Mouse (Mus musculus) regulatory T cell (primary cell): ENCODE measurements around the gene Mgat3.

Experiments
- in situ Hi-C: fragments of 300-600 bp; cut with MboI, MseI; formaldehyde crosslinking; loops from one replicate; pipeline ENCODE4 v1.15.1; 2025; ENCODE audit warnings: high pct_unique_total_duplicates

Mgat3 gene

DNA sequence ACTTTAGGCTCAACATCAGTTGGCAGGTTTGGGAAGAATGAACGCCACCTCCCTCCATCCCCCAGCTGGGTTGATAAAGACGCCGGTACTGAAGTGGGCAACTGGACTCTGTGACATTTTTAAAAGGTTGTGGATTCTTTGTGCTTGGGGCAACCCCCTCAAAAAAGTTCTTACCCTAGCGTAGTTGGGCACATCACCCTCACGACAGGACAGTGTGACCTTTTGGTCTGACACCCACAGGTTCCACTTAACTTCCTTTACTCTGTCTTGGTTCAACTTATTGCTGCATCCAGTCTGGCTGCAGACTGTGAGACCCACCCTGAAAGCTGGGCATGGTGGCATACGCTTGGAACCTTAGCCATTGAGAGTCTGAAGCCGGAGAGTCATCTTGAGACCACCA is 50.2 kb downstream of the Mgat3 start:
- in situ Hi-C loops = loop anchor here (5.0 kb wide), 1 partner anchor 106 kb away; no protein-coding TSS in a partner anchor

DNA sequence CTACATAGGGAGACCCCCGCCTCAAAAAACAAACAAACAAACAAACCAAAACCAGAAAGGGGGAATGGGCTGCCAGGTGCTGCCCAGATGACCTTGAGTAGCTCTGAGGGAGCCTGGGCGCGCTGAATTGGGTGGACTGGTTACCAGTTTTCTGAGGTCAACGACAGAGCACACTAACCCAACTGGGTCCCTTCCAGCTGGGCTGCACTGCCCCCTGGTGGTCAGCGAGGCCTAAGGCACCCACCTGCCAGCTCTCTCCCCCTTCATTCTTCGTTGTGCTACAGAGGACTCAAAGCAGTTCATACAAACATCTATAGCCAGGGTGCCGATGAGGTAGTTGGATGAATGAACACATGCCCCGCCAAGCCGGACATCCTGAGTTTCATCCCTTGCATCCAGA is 51.7 kb downstream of the Mgat3 start:
- in situ Hi-C loops = loop anchor here (5.0 kb wide), 1 partner anchor 37 kb away; the partner anchor contains the start of gene Rps19bp1

DNA sequence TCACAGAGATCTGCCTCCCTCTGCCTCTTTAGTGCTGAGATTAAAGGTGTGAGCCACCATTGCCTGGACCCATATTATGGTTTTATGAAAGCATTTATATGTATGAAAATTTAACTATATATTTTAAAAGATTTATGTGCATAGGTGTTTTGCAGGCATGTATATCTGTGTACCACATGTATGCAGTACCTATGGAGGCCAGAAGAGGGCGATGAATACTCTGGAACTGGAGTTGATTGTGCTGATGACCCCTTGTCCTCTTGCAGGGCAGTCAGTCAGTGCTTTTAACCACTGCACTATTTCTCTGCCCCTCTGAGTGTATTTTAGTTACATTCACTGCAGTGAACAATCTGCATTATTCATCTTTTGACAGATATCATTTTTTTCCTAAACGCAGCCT is 52.3 kb downstream of the Mgat3 start:
- in situ Hi-C loops = loop anchor here (5.0 kb wide), 1 partner anchor 37 kb away; the partner anchor contains the start of gene Rps19bp1

- in situ Hi-C loops = loop anchor here (5.0 kb wide), 1 partner anchor 34 kb away; the partner anchor contains the start of gene Rps19bp1
Observed at GRCm38 (mm10) chr15:80228071-80228800, 54.7 kb downstream of the Mgat3 start.

DNA sequence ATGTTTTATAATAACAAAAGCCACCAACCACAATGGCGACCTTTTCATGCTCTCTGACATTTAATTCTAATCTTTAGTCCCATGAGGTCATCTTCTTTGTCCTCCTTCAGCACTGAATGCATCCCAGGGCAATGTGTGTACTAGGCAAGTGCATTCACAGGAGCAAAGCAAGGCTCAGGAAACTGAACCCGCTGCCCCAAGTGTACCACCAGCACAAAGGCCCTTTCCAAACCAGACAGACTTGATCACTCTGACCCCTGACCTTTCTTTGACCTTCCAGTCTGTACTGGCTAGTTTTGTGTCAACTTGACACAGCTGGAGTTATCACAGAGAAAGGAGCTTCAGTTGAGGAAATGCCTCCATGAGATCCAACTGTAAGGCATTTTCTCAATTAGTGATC is 58.8 kb downstream of the Mgat3 start:
- in situ Hi-C loops = no loop called here

GRCm38 (mm10) chr15:80233053-80233452 is 59.5 kb downstream of the Mgat3 start:
- in situ Hi-C loops = no loop called here

- in situ Hi-C loops = no loop called here
Observed at GRCm38 (mm10) chr15:80233733-80234509, 60.4 kb downstream of the Mgat3 start, which contains the start of gene Mief1. TSS of gene Mief1 (plus strand) at chr15:80234018.

- in situ Hi-C loops = no loop called here
Observed at GRCm38 (mm10) chr15:80235535-80235934, 62.0 kb downstream of the Mgat3 start, which contains the start of gene AC140267.1. TSS of gene AC140267.1 (plus strand) at chr15:80235835.

DNA sequence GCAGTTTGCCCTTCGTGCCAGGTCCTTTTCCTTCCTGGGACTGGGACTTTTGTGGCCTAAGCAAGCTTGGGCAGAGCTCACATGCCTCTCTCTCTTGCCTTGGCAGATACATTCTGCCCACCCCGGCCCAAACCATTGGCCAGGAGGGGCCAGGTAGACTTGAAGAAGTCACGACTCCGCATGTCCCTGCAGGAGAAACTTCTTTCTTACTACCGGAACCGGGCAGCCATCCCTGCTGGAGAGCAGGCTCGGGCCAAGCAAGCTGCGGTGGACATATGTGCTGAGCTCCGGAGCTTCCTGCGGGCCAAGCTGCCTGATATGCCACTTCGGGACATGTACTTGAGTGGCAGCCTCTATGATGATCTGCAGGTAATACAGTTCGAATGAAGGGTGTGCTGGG is 74.6 kb downstream of the Mgat3 start:
- in situ Hi-C loops = no loop called here

GRCm38 (mm10) chr15:80248596-80248995 is 75.1 kb downstream of the Mgat3 start:
- in situ Hi-C loops = no loop called here

DNA sequence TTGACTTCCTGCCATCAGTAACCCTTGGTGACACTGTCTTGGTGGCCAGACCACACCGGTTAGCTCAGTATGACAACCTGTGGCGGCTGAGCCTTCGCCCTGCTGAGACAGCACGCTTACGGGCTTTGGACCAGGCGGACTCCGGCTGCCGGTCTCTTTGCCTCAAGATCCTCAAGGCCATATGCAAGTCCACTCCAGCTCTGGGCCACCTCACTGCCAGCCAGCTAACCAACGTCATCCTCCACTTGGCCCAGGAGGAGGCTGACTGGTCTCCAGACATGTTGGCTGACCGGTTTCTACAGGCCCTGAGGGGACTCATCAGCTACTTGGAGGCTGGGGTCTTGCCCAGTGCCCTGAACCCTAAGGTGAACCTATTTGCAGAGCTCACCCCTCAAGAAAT is 76.2 kb downstream of the Mgat3 start:
- in situ Hi-C loops = no loop called here

DNA sequence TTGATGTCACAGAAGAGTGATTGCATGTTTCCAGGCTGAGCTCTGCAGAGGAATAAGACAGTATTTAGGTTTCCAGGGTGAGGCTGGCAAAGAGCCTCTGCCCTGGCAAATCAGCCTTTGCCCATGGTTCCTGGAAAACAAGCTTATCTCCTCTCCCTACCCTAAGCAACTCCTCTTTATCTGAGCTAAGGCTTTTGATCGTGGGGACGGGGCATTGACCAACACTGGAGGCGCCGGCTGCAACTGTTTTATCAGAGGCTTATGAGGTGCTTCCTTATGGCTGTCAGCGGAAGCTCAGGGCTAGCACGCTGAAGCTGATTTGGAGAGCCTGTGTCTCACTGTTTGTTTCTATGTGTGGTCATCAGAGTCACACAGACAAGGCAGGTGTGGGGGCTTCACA is 77.1 kb downstream of the Mgat3 start:
- in situ Hi-C loops = no loop called here

DNA sequence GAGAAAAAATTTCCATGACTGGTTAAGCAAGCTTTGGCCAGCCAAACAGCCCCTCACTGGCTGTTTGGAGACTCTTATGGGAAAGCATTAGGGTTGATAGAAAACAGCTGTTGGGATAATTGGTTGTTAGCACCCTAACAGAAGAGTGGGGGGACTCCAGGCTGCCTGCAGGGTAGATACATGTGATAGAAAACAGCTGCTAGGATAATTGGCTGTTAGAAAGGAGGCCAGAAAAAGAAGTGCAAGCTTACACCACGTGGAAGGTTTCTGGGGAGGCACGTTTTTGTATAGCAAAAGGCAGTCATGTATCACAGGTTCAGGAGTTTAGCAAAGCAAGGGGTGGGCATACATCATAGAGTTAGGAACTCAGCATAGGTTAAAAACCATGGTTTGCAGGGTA is 80.0 kb downstream of the Mgat3 start:
- in situ Hi-C loops = no loop called here

DNA sequence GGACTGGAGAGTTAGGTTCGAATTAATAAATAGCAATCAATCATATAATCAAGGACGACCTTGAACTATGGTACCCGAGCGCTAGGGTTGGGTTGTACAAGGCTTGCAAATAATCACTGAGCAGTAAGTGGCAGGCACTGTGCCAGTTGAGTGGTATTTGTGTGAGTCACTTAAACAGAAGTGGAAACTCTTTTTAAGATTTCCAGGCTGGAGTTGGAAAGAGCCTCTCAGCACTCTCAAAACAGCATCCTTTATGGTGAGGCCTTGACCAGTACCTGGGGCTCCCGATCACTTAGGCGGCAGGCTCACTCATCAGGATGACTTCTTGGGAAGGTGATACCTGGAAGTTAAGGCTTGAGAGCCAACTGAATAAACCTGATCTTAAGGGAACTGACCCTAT is 80.7 kb downstream of the Mgat3 start:
- in situ Hi-C loops = no loop called here

DNA sequence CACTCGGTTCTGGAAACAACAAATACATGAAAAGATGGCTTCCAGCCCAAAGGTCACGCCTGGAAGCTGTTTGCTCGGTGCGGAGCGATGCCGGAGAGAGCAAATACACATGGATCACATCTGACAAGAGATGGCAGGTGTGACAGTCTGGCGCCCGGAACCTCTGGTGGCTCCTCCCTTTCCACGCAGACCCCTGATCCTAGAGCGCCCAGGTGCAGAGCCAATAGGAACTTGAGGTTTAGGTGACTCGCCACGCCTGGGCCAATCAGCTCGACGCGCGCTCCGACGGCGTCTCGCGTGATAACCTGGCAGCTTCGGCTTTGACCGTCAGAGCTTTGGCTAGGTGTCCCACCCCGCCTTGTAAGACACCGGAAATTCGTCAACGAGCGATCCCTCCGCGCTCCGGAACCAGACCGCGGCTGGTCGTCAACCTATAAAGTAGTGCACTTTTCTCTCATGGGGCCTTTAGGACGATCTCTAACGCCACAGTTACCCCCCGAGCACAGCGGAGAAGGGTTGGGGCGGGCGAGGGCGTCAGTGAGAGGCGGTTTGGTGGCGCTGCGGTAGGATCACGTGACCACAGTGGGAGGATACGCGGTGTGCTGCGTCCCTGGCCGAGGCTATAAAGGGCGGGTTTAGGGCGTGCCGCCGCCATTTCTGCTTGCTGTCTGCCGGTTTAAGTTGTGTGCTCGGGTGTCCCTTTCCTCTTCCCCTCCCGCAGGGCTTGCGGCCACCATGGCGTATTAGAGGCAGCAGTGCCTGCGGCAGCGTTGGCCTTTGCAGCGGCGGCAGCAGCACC is 81.5 kb downstream of the Mgat3 start, which contains the start of gene Atf4:
TSS of gene Atf4 (plus strand) at position 338 of the 799 bp plus-strand sequence.
- in situ Hi-C loops = no loop called here

GRCm38 (mm10) chr15:80255646-80256121 is 82.2 kb downstream of the Mgat3 start:
- in situ Hi-C loops = no loop called here

DNA sequence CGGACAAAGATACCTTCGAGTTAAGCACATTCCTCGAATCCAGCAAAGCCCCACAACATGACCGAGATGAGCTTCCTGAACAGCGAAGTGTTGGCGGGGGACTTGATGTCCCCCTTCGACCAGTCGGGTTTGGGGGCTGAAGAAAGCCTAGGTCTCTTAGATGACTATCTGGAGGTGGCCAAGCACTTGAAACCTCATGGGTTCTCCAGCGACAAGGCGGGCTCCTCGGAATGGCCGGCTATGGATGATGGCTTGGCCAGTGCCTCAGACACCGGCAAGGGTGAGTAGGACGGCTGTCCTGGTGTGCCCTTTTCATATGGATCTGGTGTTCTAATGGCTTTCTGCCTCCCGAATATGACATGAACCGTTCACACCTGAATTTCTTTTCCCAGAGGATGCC is 82.7 kb downstream of the Mgat3 start:
- in situ Hi-C loops = no loop called here

GRCm38 (mm10) chr15:80256656-80257601 is 83.4 kb downstream of the Mgat3 start:
- in situ Hi-C loops = no loop called here

GRCm38 (mm10) chr15:80257602-80258239 is 84.2 kb downstream of the Mgat3 start:
- in situ Hi-C loops = no loop called here
